Mouse (Mus musculus) myocyte (in vitro differentiated cells): ENCODE measurements around the gene Sbk2. TPM values are rescaled to one million over a fixed set of nuclear protein-coding genes. Genes with fewer than 3 reads are reported as not detected.

Source experiments
- H3K27me3 ChIP-seq: one replicate; pipeline ENCODE4 v1.6.1; 2011; ENCODE audit not compliant: control insufficient read depth, insufficient read depth, insufficient read length
- H3K36me3 ChIP-seq: one replicate; pipeline ENCODE4 v1.6.1; 2011; ENCODE audit not compliant: control insufficient read depth, insufficient read depth
- H3K4me2 ChIP-seq: one replicate; pipeline ENCODE4 v1.6.1; 2011; ENCODE audit warnings: low read depth, control low read depth
- H3K4me3 ChIP-seq: one replicate; pipeline ENCODE4 v1.5.1; 2011; ENCODE audit warnings: mild to moderate bottlenecking, control low read depth, moderate library complexity
- H3K79me2 ChIP-seq: one replicate; pipeline ENCODE4 v1.6.1; 2011; ENCODE audit not compliant: control insufficient read depth, insufficient read depth
- H3ac ChIP-seq: one replicate; pipeline ENCODE4 v1.6.1; 2011; ENCODE audit not compliant: control insufficient read depth, insufficient read length
- CEBPB ChIP-seq: IDR thresholded peaks from 2 replicates; pipeline ENCODE4 v1.6.1; 2011; ENCODE audit warnings: mild to moderate bottlenecking, moderate library complexity; ENCODE audit not compliant: poor library complexity, insufficient read depth, severe bottlenecking
- E2F4 ChIP-seq: IDR thresholded peaks from one replicate; pipeline ENCODE4 v1.6.1; 2011; ENCODE audit warnings: mild to moderate bottlenecking, control low read depth, moderate library complexity; ENCODE audit not compliant: insufficient read depth
- MAX ChIP-seq: IDR thresholded peaks from one replicate; pipeline ENCODE4 v1.6.1; 2011; ENCODE audit warnings: low read depth, mild to moderate bottlenecking, control low read depth
- MYOD1 ChIP-seq, 3 experiments: IDR thresholded peaks; one replicate each; pipeline ENCODE4 v1.6.1; 2011; ENCODE audit warnings: control low read depth in 2 of 3, low read depth in 2 of 3, mild to moderate bottlenecking in 2 of 3, moderate library complexity in 1 of 3; ENCODE audit not compliant: insufficient read length in 2 of 3, control insufficient read depth in 1 of 3
- MYOG ChIP-seq, 3 experiments: IDR thresholded peaks; one replicate each; pipeline ENCODE4 v1.6.1; 2011; ENCODE audit warnings: control low read depth in 2 of 3, low read depth in 2 of 3, mild to moderate bottlenecking in 2 of 3; ENCODE audit not compliant: insufficient read length in 2 of 3, control insufficient read depth in 1 of 3, insufficient read depth in 1 of 3
- POLR2A ChIP-seq: IDR thresholded peaks from one replicate; pipeline ENCODE4 v1.6.1; 2011; ENCODE audit warnings: low read depth, mild to moderate bottlenecking, control low read depth, moderate library complexity; ENCODE audit not compliant: insufficient read length
- POLR2AphosphoS2 ChIP-seq: IDR thresholded peaks from one replicate; pipeline ENCODE4 v1.6.1; 2011; ENCODE audit warnings: low read depth, control low read depth; ENCODE audit not compliant: insufficient read length
- REST ChIP-seq: IDR thresholded peaks from one replicate; pipeline ENCODE4 v1.6.1; 2011; ENCODE audit warnings: mild to moderate bottlenecking, control low read depth, moderate library complexity; ENCODE audit not compliant: insufficient read depth, insufficient read length
- SRF ChIP-seq: IDR thresholded peaks from one replicate; pipeline ENCODE4 v1.6.1; 2011; ENCODE audit warnings: low read depth; ENCODE audit not compliant: control insufficient read depth, insufficient read length
- TCF12 ChIP-seq: IDR thresholded peaks from one replicate; pipeline ENCODE4 v1.6.1; 2011; ENCODE audit warnings: mild to moderate bottlenecking, control low read depth; ENCODE audit not compliant: poor library complexity, insufficient read depth, severe bottlenecking
- TCF3 ChIP-seq: IDR thresholded peaks from one replicate; pipeline ENCODE4 v1.6.1; 2011; ENCODE audit warnings: low read depth, control low read depth; ENCODE audit not compliant: insufficient read length
- USF1 ChIP-seq: IDR thresholded peaks from one replicate; pipeline ENCODE4 v1.6.1; 2011; ENCODE audit warnings: low read depth, mild to moderate bottlenecking, control low read depth, moderate library complexity
- polyA plus RNA-seq: library from polyadenylated mRNA; unstranded; fragments of >200 nt; fragmentation: generic; extraction: Trizol; gene quantifications from one replicate; pipeline ENCODE4 v1.2.1, GENCODE M21; 2012; ENCODE audit warnings: missing spikeins

Gene Sbk2
- polyA plus RNA-seq, 1 experiment, result 7.1 TPM

GRCm38 (mm10) chr7:4971068-4971467, 6.9 kb upstream of the Sbk2 start, which contains the start of gene Sbk3:
Gene Sbk3, minus strand, starts transcription at chr7:4971168.
- Histone ChIP-seq H3K79me2 (no peaks in the 10 kb centered on the region), H3K36me3 (no peaks in the 10 kb centered on the region), H3K4me2 (no peak within 1 kb of the TSS), H3K27me3 (no peaks in the 10 kb centered on the region), H3ac (no peak within 1 kb of the TSS), H3K4me3 (no peak within 1 kb of the TSS)
- TF ChIP-seq SRF (no peak), E2F4 (no peak), CEBPB (no peak)

- H3K27me3 ChIP-seq, result no peaks in the 10 kb centered on the region
- no peaks in the 10 kb centered on the region for H3K36me3 ChIP-seq
- H3K4me3 ChIP-seq, result no peak overlapping the region
- no peak overlapping the region for H3ac ChIP-seq
- TF ChIP-seq E2F4 (no peak), CEBPB (no peak), MYOG (IDR thresholded peaks at IDR 0.05; ENCODE audit: control insufficient read depth in 1 of 3, insufficient read depth in 1 of 3, insufficient read length in 2 of 3, low read depth in 2 of 3) (peak; percentile 62 to 86 (median 65)), MYOD1 (IDR thresholded peaks at IDR 0.05; ENCODE audit: control insufficient read depth in 1 of 3, insufficient read length in 2 of 3, low read depth in 2 of 3) (peak; percentile 8 to 91 (median 88)), MAX (no peak), TCF3 (peak; percentile 76), POLR2AphosphoS2 (no peak), POLR2A (no peak), USF1 (no peak), REST (no peak), TCF12 (peak; percentile 89)
- H3K4me2 ChIP-seq, result peak overlapping the region; percentile 30
- H3K79me2 ChIP-seq, result no peaks in the 10 kb centered on the region
Measured at GRCm38 (mm10) chr7:4964988-4965387, 782 bp upstream of the Sbk2 start.

GRCm38 (mm10) chr7:4963527-4963926, 679 bp downstream of the Sbk2 start:
- no peak overlapping the region for H3ac ChIP-seq
- no peak overlapping the region for H3K4me3 ChIP-seq
- H3K27me3 ChIP-seq, result no peaks in the 10 kb centered on the region
- H3K36me3 ChIP-seq, result no peaks in the 10 kb centered on the region
- no peaks in the 10 kb centered on the region for H3K79me2 ChIP-seq
- TF ChIP-seq MYOD1 (IDR thresholded peaks at IDR 0.05; ENCODE audit: control insufficient read depth in 1 of 3, insufficient read length in 2 of 3, low read depth in 2 of 3), result peak; percentile 12 to 74 (median 15)
- no peak for TF ChIP-seq POLR2A
- peak in 1 of 3 experiments; percentile 58 for TF ChIP-seq MYOG (IDR thresholded peaks at IDR 0.05; ENCODE audit: control insufficient read depth in 1 of 3, insufficient read depth in 1 of 3, insufficient read length in 2 of 3, low read depth in 2 of 3)
- H3K4me2 ChIP-seq, result peak overlapping the region; percentile 52

GRCm38 (mm10) chr7:4957361-4957760, 6.8 kb downstream of the Sbk2 start:
- H3K79me2 ChIP-seq, result no peaks in the 10 kb centered on the region
- H3K27me3 ChIP-seq, result peaks cover 9% of the 10 kb centered on the region
- no peak overlapping the region for H3ac ChIP-seq
- no peak for TF ChIP-seq USF1
- TF ChIP-seq SRF, result no peak
- no peak for TF ChIP-seq POLR2A
- no peak for TF ChIP-seq MYOD1 (IDR thresholded peaks at IDR 0.05; ENCODE audit: control insufficient read depth in 1 of 3, insufficient read length in 2 of 3, low read depth in 2 of 3)
- no peak for TF ChIP-seq E2F4
- TF ChIP-seq POLR2AphosphoS2, result no peak
- no peak for TF ChIP-seq MAX
- TF ChIP-seq TCF12, result no peak
- no peak overlapping the region for H3K4me2 ChIP-seq
- no peaks in the 10 kb centered on the region for H3K36me3 ChIP-seq
- H3K4me3 ChIP-seq, result no peak overlapping the region

GRCm38 (mm10) chr7:4953815-4954445, 10.3 kb downstream of the Sbk2 start:
- H3ac ChIP-seq, result no peak overlapping the region
- H3K27me3 ChIP-seq, result peaks cover 9% of the 10 kb centered on the region
- no peak for TF ChIP-seq REST
- no peak for TF ChIP-seq TCF12
- no peak for TF ChIP-seq USF1
- no peak for TF ChIP-seq MAX
- no peak for TF ChIP-seq CEBPB
- no peak for TF ChIP-seq TCF3
- TF ChIP-seq POLR2A, result no peak
- no peak for TF ChIP-seq MYOG (IDR thresholded peaks at IDR 0.05; ENCODE audit: control insufficient read depth in 1 of 3, insufficient read depth in 1 of 3, insufficient read length in 2 of 3, low read depth in 2 of 3)
- TF ChIP-seq E2F4, result no peak
- no peak for TF ChIP-seq SRF
- no peaks in the 10 kb centered on the region for H3K79me2 ChIP-seq
- no peaks in the 10 kb centered on the region for H3K36me3 ChIP-seq
- H3K4me3 ChIP-seq, result no peak overlapping the region
- no peak overlapping the region for H3K4me2 ChIP-seq
